Mouse (Mus musculus) left cerebral cortex, postnatal 10 days (tissue): ENCODE data around the gene Parvb. TPM values are rescaled to one million over a fixed set of nuclear protein-coding genes. Genes with fewer than 3 reads are reported as not detected.
A peak's percentile ranks its signal among the peaks of the same experiment; 100 is the strongest.
"Not testable (repeated sequence)": the region's sequence is repeated elsewhere in the genome, so short reads cannot be mapped to it uniquely, and the experiment has no call there.

ENCODE experiments used
- DNase-seq, 2 experiments: peaks; one replicate each; pipeline ENCODE4 v3.0.0; 2021 to 2022; ENCODE audit warnings: low spot score in 2 of 2, mixed read lengths in 1 of 2; ENCODE audit errors: extremely low spot score in 1 of 2
- intact Hi-C: fragments of 180-260 bp; cut with DNase I; formaldehyde crosslinking; loops from one replicate; pipeline ENCODE4 v1.15.1; 2025
- total RNA-seq, 2 experiments: library from RNA; stranded (reverse); gene quantifications; 2 replicates each; pipeline ENCODE4 v1.2.3; 2021

Parvb gene
- total RNA-seq, 2 experiments from 2014 or later = 28.2 to 30.5 TPM

DNA sequence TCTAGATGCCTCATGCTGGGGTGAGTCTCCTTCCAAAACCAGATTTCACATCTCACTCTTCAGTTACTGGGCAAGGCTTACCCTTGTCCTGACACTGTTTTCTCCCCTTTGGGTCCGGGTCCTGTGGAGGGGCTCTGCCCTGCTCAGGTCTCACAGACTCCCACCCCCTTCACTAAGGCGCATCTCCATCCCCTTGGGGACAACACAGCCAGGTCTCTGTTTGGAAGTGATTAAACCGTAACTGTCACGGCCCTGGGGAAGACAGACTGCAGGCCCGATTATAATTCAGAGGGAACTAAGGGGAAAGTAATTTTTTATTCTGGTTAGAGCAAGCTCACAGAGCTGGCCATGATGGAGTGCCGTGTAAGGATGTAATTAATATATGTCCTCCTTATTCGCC is 46.8 kb downstream of the Parvb start:
- intact Hi-C loops = no loop called here
- no peak for DNase-seq

DNA sequence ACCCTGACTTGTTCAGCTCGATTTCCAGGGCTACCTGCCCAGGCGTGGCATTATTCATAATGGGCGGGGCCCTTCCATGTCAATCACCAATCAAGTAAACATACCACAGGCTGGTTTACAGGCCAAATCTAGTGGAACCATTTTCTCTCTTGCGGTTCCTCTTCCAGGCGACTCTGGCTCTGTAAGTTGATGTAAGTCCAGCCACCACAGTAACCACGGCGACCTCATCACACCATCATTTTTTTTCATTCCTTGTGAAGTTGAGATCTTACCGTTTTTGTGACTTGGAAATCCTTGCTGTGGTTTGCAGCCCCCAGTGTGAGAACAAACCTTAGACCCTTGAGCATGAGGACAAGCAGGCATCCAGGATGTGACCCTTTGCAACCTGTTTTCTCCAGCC is 48.5 kb downstream of the Parvb start:
- intact Hi-C loops = no loop called here
- no peak for DNase-seq

DNA sequence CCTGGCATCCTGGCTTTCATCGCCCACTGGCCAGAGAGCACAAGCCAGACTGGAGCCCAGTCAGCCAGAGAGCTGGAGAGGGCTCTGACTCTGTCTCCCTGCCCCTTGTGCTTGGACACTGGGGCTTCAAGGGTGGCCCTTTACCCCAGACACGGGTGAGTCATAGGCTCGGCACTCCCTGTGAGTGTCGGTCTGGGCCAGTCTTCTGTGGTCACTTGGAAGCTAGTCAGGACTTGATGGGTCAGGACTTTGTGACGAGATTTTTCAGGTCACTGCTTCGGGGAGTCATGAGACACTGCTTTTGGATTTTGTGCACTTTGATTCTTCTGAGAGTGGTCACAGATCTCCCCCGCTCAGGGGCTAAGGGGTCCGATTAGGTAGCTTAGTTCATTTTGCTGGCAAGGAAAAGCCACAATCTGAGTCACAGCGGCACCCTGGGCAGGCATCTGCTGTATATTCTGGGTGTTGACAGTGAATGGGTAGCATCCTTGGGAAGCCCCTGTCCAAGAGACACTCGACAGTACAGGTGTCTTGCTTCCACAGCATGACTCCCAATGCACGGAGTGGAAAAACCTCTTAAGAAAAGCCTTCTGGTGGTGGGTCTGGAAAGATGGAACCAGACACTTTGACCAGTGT is 49.0 kb downstream of the Parvb start:
- DNase-seq = no peak
- intact Hi-C loops = no loop called here

DNA sequence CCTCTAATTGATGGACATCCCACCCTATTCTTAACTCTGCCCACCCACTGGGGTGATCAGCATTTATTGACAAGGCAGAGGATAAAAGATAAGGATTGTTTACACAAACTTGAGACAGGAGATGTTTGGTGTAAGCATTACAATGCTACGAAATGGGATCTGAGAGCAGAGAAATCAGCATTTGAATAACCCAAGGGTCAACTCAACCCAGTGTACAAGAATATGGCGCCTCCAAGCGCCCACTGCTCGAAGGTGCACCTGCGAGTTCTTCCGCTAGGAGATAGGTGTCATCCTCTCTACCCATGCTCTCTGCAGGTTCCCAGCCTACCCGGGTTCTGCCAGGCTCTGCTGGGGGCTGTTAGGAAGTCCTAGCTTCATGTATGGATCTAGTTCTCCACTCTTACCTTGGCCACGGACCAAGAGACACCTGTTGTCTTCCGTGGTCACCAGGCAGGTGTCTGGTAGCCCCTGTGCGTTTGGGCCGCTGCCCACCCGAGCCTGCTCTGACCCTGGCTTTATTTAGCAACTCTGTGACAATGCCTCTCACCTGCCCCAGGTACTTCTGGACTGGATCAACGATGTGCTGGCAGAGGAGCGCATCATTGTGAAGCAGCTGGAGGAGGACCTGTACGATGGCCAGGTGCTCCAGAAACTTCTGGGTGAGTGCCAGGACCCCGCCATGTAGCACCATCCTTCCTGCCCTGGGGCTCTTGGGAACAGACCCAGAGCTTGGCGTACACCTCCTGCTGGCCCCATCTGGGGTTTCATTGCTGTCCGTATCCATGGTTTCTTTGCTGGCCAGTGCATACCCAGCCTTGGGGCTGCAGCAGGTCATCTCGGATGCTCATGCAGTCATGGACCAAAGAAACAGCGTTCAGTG is 50.6 kb downstream of the Parvb start:
- no peak for DNase-seq
- intact Hi-C loops = no loop called here

DNA sequence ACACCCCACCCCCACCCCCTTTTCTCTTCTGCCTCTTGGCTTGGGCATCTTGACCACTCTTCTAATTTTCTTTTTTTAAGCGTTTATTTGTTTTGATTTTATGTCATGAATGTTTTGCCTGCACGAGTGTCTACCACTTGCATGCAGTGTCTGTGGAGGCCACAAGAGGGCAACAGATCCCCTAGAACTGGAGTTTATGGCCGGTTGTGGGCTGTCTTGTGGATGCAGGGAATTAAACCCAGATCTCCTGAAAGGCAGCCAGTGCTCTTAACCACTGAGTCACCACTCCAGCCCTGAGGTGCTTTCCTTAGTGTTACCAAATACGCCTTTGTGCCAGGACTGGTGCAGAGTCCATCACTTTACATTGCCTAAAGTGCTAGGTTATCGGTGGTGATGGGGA is 52.2 kb downstream of the Parvb start:
- intact Hi-C loops = no loop called here
- DNase-seq = no peak

DNA sequence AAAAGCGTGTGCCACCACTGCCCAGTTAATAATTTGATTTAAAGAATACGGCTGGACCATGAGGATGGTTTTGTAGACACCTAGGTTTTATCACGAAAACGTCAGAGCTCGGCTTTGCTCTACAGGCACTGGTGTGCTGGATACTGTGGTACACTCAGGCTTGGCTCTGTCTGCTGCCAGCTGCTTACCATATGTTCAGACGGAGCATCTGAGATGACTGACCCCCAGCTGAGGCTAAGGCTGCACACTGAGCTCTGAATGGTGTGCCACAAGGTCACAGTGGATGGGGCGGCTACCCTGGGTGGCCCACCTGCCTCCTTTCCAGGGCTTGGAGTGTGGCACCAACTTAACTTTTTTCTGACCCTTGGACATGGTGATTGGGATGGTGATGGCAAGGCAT is 53.6 kb downstream of the Parvb start:
- no peak for DNase-seq
- intact Hi-C loops = no loop called here

DNA sequence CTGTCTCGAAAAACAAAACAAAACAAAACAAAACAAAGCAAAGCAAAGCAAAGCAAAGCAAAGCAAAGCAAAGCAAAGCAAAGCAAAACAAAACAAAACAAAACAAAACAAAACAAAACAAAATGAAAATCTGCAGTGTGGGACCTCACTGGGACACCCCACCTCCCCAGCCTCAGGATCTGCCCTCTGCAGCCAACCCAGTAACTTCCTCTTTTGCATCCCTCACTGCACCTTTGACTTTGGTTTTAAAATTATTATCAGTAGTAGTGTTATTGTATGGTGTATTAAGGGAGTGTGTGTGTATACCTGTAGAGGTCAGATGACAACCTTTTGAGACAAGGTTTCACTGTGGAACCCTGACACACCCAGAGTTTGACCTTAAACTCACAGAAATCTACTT is 57.1 kb downstream of the Parvb start:
- intact Hi-C loops, DNase-seq: not testable (repeated sequence)

DNA sequence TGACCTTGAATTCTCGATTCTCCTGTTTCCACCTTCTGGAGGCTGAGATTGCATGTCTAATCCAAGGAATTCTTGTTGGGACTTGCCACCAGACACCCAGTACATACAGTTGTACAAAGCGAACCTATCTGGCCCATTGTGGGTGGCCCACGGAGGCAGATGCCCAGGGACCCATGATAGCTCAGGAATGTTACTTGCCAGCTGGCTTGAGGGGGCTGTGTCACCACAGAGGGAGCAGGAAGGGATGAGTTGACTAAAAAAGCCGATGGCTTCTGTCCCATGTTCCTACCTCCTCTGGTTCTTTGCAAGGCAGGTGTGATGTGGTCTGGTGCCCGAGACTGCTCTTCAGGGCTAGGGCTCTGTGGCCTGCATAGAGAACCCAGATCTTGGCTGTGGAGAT is 59.3 kb downstream of the Parvb start:
- DNase-seq = no peak
- intact Hi-C loops = no loop called here

DNA sequence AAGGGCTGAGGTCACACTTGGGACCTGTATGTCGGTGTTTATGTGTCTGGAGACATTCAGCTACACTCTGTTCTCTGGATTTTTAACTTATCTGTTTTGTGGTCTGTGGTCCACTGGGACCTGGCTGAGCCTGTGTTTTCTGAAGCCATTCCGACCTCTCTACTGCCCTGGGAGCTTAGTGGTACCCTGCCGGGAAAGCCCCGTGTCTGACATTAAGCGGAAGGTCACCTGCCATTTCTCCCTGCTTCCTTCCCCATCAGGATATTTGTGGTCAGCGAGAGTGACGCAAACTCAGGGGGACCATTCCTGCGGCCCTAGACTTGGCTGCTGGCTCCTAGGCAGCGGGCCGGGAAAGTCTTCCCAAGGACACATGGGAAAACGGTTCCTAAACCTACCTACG is 61.7 kb downstream of the Parvb start:
- no peak for DNase-seq
- intact Hi-C loops = no loop called here

DNA sequence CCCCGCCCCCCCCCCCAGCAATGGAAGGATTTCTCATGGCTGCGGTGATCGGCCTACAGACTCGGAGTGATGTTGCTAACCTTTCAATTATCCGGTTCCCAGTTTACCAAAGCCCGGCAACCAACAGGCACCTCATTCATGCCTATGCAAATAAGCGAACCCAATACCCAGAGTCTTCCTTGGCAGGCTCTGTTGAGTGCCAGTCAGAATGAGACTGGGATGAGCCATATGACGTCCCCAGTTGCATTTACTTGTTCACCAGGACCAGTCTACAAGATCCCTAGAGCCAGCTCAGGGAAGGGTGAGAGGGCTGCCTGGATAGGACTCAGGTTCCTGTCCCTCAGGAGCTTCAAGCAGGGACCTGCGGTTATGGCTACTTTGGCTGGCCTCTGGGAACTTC is 62.5 kb downstream of the Parvb start:
- intact Hi-C loops = no loop called here
- no peak for DNase-seq

DNA sequence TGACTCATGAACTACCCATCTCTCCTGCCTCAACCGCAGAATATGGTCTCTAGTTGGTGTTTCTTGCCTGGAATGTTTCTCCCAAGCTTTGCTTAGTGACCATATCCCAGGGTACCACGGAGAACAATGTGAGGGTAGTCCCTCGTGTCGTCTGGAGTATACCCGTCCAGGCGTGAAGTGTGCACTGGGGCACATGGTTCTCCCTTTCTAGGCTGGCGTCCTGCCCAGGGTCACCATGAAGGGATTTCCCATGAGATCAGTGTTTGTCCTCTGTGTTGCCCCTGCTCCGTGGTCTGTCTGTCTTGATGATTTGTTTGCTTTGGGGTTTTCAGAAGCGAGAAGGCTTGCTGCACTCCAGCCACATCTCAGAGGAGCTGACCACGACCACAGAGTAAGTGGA is 63.4 kb downstream of the Parvb start:
- DNase-seq = no peak
- intact Hi-C loops = no loop called here

DNA sequence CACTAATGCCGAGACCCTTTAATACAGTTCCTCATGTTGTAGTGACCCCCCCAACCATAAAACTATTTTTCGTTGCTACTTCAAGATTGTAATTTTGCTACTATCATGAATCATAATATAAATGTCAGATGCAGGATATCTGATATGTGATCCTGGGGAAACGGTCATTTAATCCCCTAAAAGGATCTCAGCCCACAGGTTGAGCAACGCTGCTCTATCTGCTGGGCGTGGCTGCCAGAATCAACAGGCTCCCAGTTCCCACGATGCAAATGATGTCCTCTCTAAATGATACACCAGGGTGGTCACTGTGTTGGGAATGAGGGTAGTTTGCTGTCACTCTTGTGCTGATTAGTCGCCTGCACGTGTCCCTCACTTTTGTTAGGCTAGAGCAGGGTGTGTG is 65.6 kb downstream of the Parvb start:
- DNase-seq = no peak
- intact Hi-C loops = no loop called here

DNA sequence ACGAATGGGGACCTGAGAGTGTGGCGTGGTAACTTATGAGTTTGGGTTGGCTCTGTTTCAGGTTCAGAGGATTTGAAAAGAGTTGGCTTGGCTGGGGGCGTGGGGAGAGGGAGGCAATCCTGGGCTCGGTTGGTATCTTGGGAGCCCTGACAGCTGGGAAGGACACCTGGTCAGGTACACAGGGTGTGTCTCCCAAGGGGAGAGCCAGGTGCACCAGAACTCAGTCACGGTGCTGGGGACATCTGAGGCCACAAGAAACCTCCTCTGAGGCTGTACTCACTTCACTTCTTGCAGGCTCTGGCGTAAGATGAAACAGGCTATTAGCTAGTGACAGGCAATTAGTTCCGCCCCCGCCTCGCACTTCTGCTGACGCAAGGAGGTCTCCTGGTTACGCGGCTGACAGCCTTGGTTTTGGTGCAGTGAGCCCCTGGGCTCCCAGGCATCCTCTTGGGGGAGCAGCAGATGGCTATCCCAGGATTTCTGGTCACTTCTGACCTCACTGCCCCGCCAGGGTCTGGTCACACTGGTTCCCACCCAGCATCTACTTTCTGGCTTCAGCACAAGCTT is 67.0 kb downstream of the Parvb start:
- DNase-seq = peak in 1 of 2 experiments; percentile 52
- intact Hi-C loops = no loop called here

DNA sequence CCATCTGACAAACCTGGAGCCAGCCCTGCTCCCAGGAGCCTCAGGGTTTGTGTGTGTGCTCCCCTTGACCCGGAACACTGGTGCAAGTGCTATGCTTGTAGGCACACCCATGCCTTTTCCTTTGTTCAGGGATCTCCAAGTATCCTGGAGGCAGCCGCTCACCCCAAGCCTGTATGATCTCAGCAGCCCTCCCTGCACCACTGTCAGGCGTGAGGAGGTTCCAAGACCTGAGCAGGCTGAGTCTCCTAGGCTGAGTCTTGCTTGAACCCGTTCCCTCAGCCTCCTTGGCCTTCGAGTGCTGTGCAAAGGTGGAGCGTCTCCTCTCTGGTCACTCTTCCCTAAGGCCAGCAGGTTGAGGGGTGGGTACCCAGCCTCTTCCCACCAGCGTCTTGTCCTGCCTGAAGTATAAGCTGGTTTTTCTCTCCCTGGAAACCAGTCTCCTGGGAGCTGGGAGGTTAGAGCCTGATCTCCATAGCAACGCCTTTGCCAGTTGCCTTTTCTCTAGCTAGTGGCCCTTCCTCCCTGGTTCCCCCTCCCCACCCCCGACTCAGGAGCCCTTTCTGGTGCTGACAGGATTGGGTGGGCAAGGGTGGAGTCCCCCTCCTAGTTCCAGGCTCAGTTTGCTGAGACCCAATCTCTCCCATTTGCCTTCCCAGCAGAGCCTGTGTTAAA is 68.0 kb downstream of the Parvb start:
- intact Hi-C loops = no loop called here
- peak in 1 of 2 experiments; percentile 35 for DNase-seq

DNA sequence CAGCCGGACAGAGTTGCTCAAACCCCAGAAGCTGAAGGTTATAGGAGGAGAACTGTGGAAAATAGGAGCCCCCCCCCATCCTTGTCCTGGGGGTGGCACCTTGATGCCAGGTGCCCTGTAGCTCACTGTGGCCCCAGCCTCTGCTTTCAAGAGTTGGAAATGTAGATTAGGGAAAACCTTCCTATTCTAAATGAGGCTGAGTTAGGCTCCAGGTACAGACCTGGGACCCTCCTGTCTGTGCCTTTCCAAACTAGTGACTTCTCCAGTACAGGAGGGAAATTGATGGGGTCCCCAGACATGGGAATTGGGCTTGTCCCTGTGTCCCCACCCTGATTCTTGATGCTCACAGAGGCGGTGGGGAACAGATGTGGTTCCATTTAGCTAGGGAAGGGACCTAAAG is 68.7 kb downstream of the Parvb start:
- no peak for DNase-seq
- intact Hi-C loops = no loop called here

DNA sequence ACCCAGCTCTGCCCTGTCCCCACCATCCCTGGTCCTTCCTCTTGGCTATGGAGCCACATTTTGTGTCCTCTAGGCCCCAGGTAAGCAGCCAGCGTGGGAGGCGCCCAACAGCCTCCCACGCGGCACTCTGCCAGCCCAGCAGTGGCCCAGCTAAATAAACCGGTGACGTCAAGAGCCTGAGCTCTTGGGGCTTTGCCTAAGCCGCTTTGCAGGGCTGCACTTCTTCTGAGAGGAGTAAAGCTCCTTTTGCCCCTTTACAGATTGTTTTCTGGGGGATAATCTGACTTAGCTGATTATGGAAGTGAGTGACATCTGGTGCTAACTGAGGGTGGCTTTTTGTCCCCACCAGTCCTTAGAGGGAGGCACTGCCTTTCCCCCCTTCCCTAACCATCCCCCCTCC is 69.2 kb downstream of the Parvb start:
- DNase-seq = peak in 1 of 2 experiments; percentile 78
- intact Hi-C loops = no loop called here

DNA sequence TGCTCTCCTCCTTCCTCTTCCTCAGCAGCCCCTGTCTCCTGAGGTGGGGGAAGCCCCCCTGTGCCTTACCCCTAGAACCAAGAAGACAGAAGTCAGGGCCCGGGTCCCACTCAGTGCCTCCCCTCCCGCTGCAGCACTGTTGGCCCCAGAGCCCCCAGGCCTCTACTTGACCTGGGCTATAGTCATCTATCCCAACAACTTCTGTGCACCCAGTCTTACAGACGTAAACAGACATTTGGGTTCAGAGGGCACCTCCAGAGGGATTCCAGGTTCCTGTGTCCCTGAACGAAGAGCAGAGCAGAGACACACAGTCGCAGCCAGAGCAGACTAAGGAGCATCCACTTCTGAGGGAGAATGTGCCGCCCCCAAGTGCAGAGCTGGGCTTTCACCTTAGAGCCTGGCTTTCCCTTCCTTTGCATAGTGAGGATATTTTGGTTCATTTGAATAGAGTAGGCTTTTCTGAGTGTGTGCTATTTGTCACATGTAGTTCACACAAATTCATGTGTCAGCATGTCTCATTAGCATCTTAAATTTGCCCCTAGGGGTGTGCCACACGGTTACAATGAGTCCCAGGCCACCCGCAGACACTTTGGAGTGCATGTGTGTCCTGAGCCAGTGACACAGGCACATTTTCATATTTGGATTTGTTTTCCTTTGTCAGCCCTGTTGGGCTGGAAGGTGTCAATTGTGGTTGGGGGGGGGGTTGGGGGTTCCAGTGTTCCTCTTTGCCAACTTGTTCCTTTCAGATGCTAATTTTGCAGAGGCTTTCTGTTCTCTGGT is 70.0 kb downstream of the Parvb start:
- DNase-seq = no peak
- intact Hi-C loops = no loop called here

DNA sequence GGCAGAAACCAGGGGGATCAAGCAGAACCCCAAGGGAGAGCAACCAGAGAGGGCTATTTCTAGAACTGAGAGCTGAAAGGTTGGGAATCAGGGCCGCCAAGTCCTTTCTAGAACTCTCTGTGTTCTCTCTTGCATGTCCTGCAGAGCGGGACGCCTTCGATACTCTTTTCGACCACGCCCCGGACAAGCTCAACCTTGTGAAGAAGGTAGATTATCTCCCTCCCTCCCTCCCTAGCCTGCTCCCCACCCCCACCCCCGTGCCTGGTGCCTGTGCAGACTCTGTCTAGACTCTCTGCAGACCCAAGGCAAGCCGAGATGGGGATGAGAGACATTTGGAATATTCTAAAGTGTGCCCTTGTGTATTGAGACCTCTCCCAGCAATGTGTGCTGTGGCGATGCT is 71.4 kb downstream of the Parvb start:
- intact Hi-C loops = no loop called here
- no peak for DNase-seq

DNA sequence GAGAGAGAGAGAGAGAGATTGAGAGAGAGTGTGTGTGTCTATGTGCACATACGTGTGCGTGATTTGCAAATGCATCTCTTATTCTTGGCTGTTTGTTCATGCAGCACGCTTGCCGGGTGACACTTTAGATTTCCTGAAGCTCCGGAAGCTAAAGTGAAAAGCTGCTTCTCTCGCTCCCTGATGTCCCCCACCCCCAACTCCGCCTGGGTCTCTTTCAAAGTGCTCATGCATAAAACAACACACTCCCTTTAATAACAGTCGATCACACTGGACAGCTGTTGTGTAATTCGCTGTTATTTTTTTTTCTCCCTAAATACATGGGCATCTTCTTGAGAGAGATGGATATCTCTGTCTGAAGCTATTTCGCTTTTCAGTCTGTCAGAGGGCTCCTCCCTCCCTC is 73.5 kb downstream of the Parvb start:
- no peak for DNase-seq
- intact Hi-C loops = no loop called here
